Comparison of ENCODE assay signal across 21 mouse cellular contexts in genomic region chr15:24267360-24267759, GRCm38 (mm10).
DNase-seq lines count a peak whose midpoint lies in the region; ATAC-seq lines count a peak whose summit lies in the region.
"Had no signal": no experiment of that assay in that cellular context is flagged by ENCODE, and none has a peak within 500 bp of the region (broad histone marks: within the 10 kb centered on the region; RNA-seq: fewer than 3 reads in every experiment).

No protein-coding gene starts in this region.

- H3K4me3 ChIP-seq in limb, embryonic 11.5 days (ENCODE audit: low read depth, low read length), result no peak overlapping the region
- H3K4me3 ChIP-seq in limb, embryonic 10.5 days, result no peak overlapping the region
- H3K4me3 ChIP-seq: embryonic facial prominence, embryonic 12.5 days; forebrain, embryonic 13.5 days; forebrain, embryonic 15.5 days had no signal

- H3K36me3 ChIP-seq in limb, embryonic 11.5 days (ENCODE audit: control insufficient read depth, insufficient read depth, low read length), result no peaks in the 10 kb centered on the region
- no peaks in the 10 kb centered on the region for H3K36me3 ChIP-seq in limb, embryonic 10.5 days
- H3K36me3 ChIP-seq: embryonic facial prominence, embryonic 12.5 days; forebrain, embryonic 15.5 days had no signal

- H3K4me2 ChIP-seq in limb, embryonic 11.5 days (ENCODE audit: low read depth, severe bottlenecking), result no peak overlapping the region
- H3K4me2 ChIP-seq: embryonic facial prominence, embryonic 12.5 days; forebrain, embryonic 13.5 days; forebrain, embryonic 15.5 days had no signal

- no peak overlapping the region for H3K27ac ChIP-seq in limb, embryonic 11.5 days (replicated peaks; ENCODE audit: low read depth, low read length)
- H3K27ac ChIP-seq in limb, embryonic 10.5 days, result no peak overlapping the region
- H3K27ac ChIP-seq: embryonic facial prominence, embryonic 12.5 days; forebrain, embryonic 13.5 days; forebrain, embryonic 15.5 days had no signal

- H3K9ac ChIP-seq in limb, embryonic 11.5 days (ENCODE audit: low read length), result no peak overlapping the region
- H3K9ac ChIP-seq: embryonic facial prominence, embryonic 12.5 days; forebrain, embryonic 13.5 days; forebrain, embryonic 15.5 days; forebrain, postnatal 0 days had no signal

- H3K4me1 ChIP-seq in limb, embryonic 11.5 days (ENCODE audit: control insufficient read depth, insufficient read depth, low read length), result no peaks in the 10 kb centered on the region
- H3K4me1 ChIP-seq in limb, embryonic 10.5 days, result no peaks in the 10 kb centered on the region
- H3K4me1 ChIP-seq: embryonic facial prominence, embryonic 12.5 days; forebrain, embryonic 13.5 days; forebrain, embryonic 15.5 days had no signal

- ATAC-seq in limb, embryonic 11.5 days (ENCODE audit: insufficient number of reproducible peaks, low FRiP score, low TSS enrichment, low read depth), result peak; percentile 67; the same call in 1 of the 2 replicates
- ATAC-seq: activated CD4-positive, CD25-positive, alpha-beta regulatory T cell, adult 4 months; forebrain, embryonic 13.5 days; forebrain, embryonic 15.5 days; forebrain, postnatal 0 days; Patski had no signal

- H3K27me3 ChIP-seq in limb, embryonic 11.5 days (ENCODE audit: control insufficient read depth, insufficient read depth, low read length), result no peaks in the 10 kb centered on the region
- H3K27me3 ChIP-seq in limb, embryonic 10.5 days (ENCODE audit: low read depth, poor library complexity, severe bottlenecking), result no peaks in the 10 kb centered on the region
- H3K27me3 ChIP-seq: embryonic facial prominence, embryonic 12.5 days; forebrain, embryonic 13.5 days; forebrain, embryonic 15.5 days; Patski had no signal

- no peaks in the 10 kb centered on the region for H3K9me3 ChIP-seq in limb, embryonic 11.5 days (ENCODE audit: control insufficient read depth, low read length)
- no peaks in the 10 kb centered on the region for H3K9me3 ChIP-seq in limb, embryonic 10.5 days (replicated peaks)
- H3K9me3 ChIP-seq: embryonic facial prominence, embryonic 12.5 days; forebrain, embryonic 13.5 days; forebrain, embryonic 15.5 days had no signal

- DNase-seq in embryo, embryonic 11 days, result peak; percentile 16
- DNase-seq in embryo, embryonic 10 days (ENCODE audit: low spot score), result no peak
- DNase-seq in limb, embryonic 11.5 days (ENCODE audit: low spot score), result peak; percentile 21
- no peak for DNase-seq in limb, embryonic 10.5 days (ENCODE audit: low spot score)
- DNase-seq in forelimb bud, embryonic 11.5 days (ENCODE audit: low read depth, low spot score), result peak; percentile 14
- DNase-seq in mesoderm, embryonic 11.5 days (ENCODE audit: low read depth, low spot score), result peak; percentile 6
- DNase-seq in layer of hippocampus, adult 11-12 months (ENCODE audit: low spot score), result no peak
- DNase-seq in cerebellum, adult 18-20 months, result no peak
- DNase-seq: adrenal gland, postnatal 10 days; adrenal gland, postnatal 25 days; cerebellum, adult 11 months; cerebellum, adult 2 months; cerebellum, adult 9-10 months; cerebellum, postnatal 10 days; cerebellum, postnatal 25 days; forebrain, postnatal 0 days had no signal

Comparison
In these comparisons a context has a peak if more than half of its experiments do, and no peak if none do; other contexts are left out.
1. DNase-seq: peak in embryo, embryonic 11 days (single experiment), limb, embryonic 11.5 days (single experiment), forelimb bud, embryonic 11.5 days (single experiment) and mesoderm, embryonic 11.5 days (single experiment); none in embryo, embryonic 10 days (single experiment), limb, embryonic 10.5 days (single experiment), layer of hippocampus, adult 11-12 months (single experiment) and cerebellum, adult 18-20 months (0 of 2).